Mouse (Mus musculus): ENCODE data around the gene Fto.

DNA sequence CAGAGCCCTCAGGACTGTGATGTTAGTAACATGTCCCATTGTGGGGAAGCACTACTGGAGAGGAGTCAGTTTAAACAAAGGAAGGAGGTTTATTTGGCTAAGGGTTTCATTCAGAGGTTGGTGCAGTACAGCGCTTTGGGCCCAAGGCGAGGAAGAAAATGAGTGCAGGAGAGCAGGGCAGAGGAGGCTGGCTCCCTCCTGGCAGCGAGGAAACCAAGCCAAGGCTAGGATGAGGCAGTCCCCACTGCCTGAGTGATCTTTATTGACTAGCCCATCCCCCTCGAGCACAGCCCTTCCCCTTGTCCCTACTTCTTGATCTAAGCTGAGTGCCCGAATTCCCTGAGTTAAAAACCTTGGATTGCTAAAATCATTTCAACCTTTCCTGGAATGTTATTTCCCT lies 189.5 kb downstream of the Fto start:
- TF ChIP-seq CTCF (IDR thresholded peaks at IDR 0.05; ENCODE audit: borderline replicate concordance, extremely low read depth, insufficient read depth, insufficient read length) (no peak), POLR2A (IDR thresholded peaks at IDR 0.05; ENCODE audit: borderline replicate concordance, extremely low read depth, insufficient read depth, insufficient read length, poor library complexity, severe bottlenecking) (no peak)

Data from brain, embryonic 14.5 days (tissue).